Mouse (Mus musculus) right cerebral cortex, adult 2 months (tissue): ENCODE measurements around the gene Socs7.
A peak's percentile ranks its signal among the peaks of the same experiment; 100 is the strongest.

Experiments
- DNase-seq, 2 experiments: peaks; one replicate each; pipeline ENCODE4 v3.0.0; 2021 to 2022; ENCODE audit warnings: low spot score in 2 of 2

The Socs7 gene

DNA sequence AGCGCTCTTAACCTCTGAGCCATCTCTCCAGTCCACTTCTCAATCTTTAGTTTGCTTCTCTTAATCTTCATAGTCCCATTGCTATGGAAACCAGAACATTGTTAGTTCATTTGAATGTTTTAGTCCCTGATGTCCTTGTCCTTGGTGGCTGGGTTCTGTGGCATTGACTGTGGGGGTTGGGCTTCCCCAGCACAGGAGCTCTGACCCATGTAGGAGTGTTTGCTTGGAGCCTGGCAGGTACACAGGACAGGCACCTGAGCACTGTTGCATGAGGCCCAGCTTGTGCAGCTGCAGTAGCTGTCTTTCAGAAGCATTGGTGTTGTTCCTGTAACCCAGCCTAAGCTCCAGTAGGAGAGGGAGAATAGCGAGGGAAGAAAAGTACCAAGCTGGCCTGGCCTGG lies 25.5 kb downstream of the Socs7 start:
- DNase-seq, result no peak

DNA sequence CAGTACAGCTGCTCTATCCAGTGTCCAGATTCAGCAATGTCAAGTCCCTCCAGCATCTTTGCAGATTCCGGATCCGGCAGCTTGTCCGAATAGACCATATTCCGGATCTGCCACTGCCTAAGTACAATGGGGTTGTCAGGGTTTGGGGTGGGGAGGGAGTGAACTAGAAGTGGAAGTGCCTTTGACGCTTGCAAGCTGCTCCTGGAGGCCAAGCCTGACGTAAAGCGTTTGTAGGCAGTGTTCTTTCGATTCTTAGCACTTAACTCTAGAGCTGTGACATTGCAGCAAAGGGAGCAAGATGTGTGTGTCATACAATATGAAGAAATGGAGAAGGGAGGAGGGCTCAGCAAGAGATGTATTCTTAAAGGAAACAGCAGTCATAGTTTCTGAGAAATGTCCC lies 26.8 kb downstream of the Socs7 start:
- no peak for DNase-seq

DNA sequence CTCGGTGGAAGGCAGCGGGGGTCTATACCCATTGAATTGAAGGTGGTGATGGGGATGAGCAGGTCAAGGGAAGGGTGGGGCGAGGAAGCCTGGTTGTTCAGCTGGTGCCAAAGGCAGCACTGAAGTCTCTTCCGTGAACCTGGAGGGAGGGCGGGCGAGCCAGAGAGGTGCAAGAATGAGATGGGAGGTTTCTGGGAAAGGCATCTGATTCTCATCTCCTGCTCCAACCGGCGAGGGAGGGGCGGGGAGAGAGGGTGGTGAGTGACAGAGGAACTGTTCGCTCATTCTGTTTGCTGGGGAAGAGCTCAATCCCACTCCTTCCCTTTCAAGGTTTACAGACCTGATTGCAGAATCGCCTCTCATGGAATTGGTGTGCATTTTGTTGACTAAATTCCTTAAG lies 31.3 kb downstream of the Socs7 start:
- peak in 1 of 2 experiments; percentile 69 for DNase-seq

DNA sequence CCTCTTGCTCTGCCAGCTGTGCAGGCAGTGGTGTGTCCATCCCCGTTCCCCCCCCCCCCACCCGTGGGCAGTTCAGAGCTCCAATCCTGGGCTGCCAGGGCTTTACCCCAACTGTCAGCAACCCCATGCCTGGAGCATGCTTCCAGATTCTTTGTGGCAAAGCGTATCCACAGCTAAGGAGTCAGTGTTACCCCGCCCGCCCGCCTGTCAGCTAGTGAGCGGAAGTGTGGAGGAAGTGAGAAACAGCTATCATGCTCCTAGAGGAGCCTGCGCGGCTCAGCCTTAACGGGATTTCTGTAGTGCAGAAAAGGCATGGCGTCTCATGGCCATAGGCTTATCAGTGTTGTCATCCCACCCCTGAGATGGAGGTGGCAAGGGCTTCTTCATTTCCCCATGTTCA lies 31.8 kb downstream of the Socs7 start:
- DNase-seq, result peak; percentile 78 to 85

DNA sequence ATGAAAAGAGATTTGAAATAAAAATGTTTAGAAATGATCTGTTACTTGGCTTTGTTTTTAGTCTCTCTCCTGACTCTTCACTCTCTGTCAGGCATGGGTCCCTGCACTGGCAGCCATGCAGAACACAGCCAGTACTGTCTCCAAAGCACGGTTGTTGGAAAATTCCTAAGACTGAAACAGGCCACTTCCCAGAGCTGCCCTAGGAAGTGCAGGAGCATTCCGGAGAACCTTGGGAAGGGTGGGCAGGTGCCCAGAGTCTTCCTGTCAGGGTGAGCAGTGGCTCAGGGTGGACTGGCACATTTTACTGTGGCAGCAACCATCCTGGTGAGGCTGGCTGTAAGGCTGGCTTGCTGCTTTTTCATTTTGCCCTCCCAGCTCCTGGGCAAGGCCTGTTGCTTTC lies 36.2 kb downstream of the Socs7 start:
- DNase-seq, result no peak

- peak; percentile 79 to 86 for DNase-seq
Observed at GRCm38 (mm10) chr11:97399958-97400710, 37.8 kb downstream of the Socs7 start.

- peak; percentile 66 to 80 for DNase-seq
Observed at GRCm38 (mm10) chr11:97401082-97401481, 38.7 kb downstream of the Socs7 start.

DNA sequence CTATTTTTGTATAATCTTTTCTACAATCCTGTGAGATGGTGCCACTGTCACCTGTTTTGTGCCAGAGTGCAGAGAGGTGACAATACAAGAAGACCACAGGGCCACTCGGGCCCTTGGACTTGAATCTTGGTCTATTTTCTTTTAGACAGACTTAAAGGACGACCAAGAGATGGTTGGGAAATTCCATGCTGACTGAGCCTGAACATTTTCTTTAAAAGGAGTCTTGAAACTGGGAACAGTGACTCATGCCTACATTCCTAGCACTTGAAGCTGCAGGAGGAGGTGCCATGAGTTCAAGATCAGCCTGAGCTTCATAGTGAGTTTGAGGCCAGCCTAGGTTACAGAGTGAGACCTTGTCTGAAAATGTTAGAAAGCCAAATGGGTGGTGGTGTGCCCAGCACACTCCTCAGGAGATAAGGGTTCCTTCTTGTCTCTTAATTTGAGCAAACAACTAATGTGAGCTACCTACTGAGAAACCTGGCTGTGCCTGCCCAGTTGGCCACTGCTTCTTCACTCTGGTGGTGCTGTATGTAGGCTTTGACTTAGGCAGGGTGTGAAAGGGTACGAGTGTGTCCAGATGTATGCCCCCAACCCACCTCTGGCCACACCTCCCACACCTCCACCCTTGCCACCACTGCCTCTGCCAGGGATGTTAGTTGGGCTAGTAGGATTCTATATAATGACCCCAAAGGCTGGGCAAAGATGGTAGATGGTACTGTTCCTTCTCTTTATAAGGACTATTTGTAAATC lies 39.5 kb downstream of the Socs7 start:
- DNase-seq, result no peak

GRCm38 (mm10) chr11:97402746-97403145 lies 40.4 kb downstream of the Socs7 start:
- DNase-seq, result no peak

GRCm38 (mm10) chr11:97403614-97404183 lies 41.3 kb downstream of the Socs7 start:
- no peak for DNase-seq

DNA sequence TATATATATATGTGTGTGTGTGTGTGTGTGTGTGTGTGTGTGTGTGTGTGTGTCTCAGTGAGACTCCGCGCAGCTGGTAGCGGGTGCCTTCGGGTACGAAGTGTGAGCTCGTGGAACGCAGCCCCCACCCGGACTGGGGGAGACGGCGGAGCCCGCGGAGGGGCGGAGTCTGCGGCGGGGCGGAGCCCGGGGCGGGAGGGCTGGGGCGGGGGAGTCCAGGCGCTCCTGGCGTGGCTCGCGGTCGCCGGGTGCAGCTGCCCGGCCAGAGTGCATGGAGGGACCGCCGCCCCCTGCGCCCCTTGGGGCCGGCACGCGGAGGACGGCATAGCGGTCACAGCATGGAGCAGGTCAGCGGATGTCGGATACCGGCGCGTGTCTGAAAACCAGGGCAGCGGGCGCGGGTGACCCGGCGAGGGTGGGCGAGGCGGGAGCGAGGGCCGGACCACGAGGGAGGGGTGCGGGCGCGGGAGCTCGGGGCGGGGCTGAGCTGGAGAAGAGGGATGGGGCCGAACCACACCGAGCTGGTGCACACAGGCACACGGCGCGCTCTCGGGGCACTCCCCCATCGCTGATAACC lies 41.9 kb downstream of the Socs7 start:
- DNase-seq, result peak; percentile 39 to 47

- DNase-seq, result peak in 1 of 2 experiments; percentile 32
Observed at GRCm38 (mm10) chr11:97404761-97405190, 42.4 kb downstream of the Socs7 start.

DNA sequence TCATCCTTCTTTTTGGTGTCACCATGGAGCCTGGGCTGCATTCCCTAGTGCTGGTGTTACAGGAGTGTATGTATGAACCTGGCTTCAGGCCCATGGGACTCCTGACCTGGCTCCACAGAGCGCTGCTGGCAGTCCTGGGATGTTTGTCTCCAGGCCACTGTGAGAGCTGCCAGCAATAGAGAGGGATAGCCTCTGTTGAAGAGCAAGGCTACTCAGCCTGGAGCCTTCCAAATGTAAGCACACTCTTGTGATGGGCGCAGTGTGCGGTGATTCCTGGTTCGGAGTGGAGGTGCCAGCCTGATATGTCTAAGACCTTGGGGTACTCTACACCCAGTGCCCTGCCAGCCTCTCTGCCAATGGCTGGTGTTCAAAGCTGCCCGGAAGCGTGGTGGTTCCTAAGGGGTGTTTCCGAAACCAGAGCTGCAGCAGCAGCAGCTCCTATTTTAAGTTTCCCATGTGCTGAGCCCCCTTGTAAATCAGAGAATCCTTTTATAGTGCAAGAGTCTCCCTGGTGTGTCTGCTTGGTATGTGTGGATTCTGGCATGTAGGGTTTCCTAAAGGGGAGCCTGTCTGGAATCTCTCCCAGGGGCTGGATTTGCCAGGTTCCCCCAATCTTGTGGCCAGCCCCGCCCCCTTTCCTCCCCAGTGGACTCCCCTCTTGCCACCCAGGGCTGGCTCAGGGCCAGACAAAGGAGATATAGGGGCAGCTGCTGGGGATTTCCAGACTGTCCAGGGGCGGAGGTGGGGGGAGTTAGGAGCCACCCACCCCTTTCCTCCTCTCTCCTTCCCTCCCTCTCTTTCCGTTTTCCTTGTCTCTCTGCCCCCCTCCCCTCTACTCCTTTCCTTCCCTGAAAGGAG lies 44.0 kb downstream of the Socs7 start:
- peak in 1 of 2 experiments; percentile 30 for DNase-seq

DNA sequence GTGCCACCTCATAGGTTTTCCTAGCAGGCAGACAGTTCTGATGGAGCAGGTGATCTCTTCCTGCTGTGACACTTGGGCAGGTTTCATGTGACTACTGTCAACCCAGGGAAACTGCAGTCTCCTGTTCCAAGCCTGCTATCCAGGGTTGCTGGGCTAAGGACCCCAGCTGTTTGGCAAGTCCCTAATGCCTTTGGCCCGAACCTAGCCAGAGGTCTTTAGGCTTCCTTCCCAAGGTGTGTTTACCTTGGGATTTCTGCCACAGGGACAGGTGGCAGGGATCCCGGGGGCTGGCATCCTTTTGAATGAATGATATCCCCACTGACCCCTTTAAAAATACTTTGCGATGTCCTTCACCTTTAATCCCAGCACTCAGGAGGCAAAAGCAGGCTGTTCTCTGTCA lies 45.1 kb downstream of the Socs7 start:
- DNase-seq, result no peak

DNA sequence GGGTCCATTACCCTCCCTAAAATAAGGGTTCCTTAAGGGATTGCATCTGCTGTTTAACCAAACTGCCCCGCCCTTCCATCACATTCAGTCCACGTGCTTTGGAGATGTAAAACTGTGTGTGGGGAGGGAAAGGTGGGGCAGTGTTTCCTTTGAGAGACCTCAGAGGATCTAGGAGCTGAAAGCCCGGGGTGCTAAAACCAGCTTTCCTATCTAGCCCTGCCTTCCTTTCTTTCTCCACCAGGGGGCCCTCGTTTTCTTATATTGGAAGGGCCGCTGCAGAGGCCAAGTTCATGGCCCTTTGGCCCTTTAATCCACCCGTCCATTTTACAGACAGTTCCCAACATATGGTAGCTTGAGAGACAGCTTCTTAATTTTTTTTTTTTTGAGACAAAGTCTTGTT lies 45.8 kb downstream of the Socs7 start:
- peak; percentile 73 to 79 for DNase-seq

- DNase-seq, result no peak
Observed at GRCm38 (mm10) chr11:97410958-97411357, 48.6 kb downstream of the Socs7 start.

DNA sequence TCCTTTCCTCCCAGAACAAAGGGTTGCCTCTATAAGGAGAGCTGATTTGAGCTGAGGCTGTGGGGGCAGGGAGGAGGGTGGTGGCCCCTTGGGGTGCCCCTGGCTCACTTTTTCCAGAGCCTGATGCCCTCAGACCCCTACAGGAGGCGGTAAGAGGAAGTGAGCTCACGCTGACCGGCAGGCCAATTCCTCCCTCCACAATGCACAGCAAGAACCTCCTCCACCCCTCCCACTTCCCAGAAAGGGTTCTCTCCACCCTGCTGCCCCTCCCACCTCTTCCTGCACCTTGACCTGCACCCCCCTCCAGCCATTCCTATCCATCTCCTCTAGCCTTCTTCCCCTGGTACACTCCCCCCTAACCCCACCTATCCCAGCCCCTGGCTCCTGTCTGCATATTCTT lies 49.8 kb downstream of the Socs7 start:
- DNase-seq, result no peak

- no peak for DNase-seq
Observed at GRCm38 (mm10) chr11:97412808-97413347, 50.5 kb downstream of the Socs7 start.

- DNase-seq, result no peak
Observed at GRCm38 (mm10) chr11:97415330-97415711, 53.0 kb downstream of the Socs7 start, which contains the start of gene Arhgap23. Arhgap23 (plus strand) TSS chr11:97415533.

GRCm38 (mm10) chr11:97415712-97416636 lies 53.6 kb downstream of the Socs7 start:
- DNase-seq, result no peak
